Mouse (Mus musculus) layer of hippocampus, adult 8-10 months (tissue): ENCODE measurements around the gene Tspyl4. TPM values are rescaled to one million over a fixed set of nuclear protein-coding genes. Genes with fewer than 3 reads are reported as not detected.
"Not testable (repeated sequence)": the region's sequence is repeated elsewhere in the genome, so short reads cannot be mapped to it uniquely, and the experiment has no call there.

Experiments
- DNase-seq, 2 experiments: peaks; one replicate each; pipeline ENCODE4 v3.0.0; 2022; ENCODE audit warnings: low spot score in 2 of 2
- total RNA-seq, 4 experiments: library from RNA; stranded (reverse); gene quantifications; 2 replicates each; pipeline ENCODE4 v1.2.4; 2022

Gene Tspyl4
- 100 to 1,000 TPM; 349 to 398 (median 369) TPM for total RNA-seq

DNA sequence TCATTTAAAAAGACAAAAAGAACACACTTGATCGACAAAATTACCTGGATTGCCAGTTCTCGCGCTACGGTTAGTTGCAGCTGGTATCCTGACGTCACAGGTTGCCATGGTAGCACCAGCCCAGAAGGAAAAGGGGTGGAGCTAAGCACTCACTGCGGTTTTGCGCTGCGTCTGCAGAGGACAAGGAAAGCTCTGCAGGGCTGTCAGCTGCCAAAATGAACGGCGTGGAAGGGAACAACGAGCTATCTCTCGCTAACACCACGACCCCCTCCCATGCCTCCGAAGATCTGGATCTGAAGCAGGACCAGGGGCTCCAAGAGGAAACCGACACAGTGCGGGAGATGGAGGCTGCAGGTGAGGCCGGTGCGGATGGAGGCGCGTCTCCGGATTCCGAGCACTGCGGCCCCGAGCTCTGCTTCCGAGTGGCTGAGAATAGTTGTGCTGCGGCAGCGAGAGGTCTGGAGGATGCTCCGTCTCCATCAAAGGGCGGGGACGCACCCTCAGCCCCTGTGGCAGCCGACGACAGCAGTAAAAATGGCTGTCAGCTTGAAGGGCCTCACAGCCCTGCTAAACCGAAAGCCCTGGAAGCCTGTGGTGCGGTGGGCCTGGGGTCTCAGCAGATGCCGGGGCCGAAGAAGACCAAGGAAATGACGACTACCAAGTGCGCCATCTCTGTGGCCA is at the start of gene Tspyl4:
Gene Tspyl4, plus strand, starts transcription at position 144 of the 681 bp plus-strand sequence.
- peak; percentile 93 to 94 for DNase-seq

DNA sequence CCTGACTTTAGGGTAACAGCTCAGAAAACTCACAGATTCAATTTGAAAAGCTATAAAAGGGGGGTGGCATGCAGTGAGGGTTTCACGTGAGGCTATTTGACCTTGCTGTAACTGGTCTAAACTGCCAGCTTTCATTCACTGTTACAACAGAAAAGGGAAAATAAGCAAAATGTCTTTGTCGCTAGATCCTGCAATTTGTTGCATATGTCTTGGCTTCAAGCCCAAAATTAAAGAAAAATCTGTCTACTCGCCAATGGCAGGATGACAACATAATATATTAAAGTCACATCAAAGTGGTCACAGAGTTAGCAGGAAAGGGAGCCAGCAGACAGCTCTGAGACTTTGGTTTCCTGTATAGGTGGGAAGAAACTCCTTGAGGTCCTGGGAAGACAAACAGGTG is 49.5 kb upstream of the Tspyl4 start:
- no peak for DNase-seq

- no peak for DNase-seq
These were observed 47.6 kb upstream of the Tspyl4 start for GRCm38 (mm10) chr10:34249594-34249993.

GRCm38 (mm10) chr10:34252833-34253232 is 44.4 kb upstream of the Tspyl4 start:
- not testable (repeated sequence) for DNase-seq

- DNase-seq, result no peak
These were observed 32.1 kb upstream of the Tspyl4 start for GRCm38 (mm10) chr10:34265106-34265505.

- DNase-seq, result no peak
These were observed 29.8 kb upstream of the Tspyl4 start for GRCm38 (mm10) chr10:34267312-34268070.

DNA sequence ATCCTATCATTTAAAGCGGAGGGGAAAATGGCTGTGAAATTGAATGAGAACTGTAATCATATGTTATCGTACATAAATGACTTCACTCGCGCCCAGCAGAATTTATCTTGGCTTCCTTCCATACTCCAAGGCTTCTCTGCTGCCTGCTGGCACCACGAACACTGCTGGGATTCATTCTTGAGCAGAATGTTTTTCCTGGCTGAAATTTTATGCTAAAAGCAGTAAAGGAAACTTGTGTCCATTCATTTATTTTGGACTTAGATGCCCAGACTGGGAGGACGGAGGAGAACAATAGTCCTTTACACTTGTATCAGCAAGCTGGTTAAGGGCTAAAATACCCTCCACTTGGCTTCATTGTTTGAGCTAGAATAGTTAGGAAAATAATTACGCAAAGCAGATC is 25.6 kb upstream of the Tspyl4 start:
- DNase-seq, result peak in 1 of 2 experiments; percentile 24

- DNase-seq, result peak in 1 of 2 experiments; percentile 63
These were observed 16.6 kb upstream of the Tspyl4 start for GRCm38 (mm10) chr10:34280591-34281175.

GRCm38 (mm10) chr10:34281211-34281961 is 15.9 kb upstream of the Tspyl4 start:
- no peak for DNase-seq

DNA sequence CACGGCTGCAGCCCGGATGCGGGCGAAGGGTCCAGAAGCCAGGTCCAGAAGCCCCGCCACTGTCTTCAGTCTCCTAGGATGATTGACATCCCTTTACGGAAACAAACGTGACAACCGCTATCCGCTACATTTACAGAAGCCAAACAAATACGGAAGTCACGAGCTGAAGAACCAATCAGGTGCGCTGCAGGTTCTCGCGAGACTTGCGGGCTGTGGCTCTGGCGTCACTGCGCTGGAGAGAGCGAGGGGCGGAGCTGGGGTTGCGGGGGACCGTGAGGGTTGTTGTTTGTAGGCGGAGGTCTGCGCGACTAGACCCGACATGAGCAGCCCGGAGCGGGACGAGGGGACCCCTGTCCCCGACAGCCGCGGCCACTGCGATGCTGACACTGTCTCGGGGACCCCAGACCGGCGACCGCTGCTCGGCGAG is 15.3 kb upstream of the Tspyl4 start, which contains the start of gene Tspyl1:
Gene Tspyl1, plus strand, starts transcription at position 229 of the 427 bp plus-strand sequence.
- DNase-seq, result peak; percentile 97 to 98

DNA sequence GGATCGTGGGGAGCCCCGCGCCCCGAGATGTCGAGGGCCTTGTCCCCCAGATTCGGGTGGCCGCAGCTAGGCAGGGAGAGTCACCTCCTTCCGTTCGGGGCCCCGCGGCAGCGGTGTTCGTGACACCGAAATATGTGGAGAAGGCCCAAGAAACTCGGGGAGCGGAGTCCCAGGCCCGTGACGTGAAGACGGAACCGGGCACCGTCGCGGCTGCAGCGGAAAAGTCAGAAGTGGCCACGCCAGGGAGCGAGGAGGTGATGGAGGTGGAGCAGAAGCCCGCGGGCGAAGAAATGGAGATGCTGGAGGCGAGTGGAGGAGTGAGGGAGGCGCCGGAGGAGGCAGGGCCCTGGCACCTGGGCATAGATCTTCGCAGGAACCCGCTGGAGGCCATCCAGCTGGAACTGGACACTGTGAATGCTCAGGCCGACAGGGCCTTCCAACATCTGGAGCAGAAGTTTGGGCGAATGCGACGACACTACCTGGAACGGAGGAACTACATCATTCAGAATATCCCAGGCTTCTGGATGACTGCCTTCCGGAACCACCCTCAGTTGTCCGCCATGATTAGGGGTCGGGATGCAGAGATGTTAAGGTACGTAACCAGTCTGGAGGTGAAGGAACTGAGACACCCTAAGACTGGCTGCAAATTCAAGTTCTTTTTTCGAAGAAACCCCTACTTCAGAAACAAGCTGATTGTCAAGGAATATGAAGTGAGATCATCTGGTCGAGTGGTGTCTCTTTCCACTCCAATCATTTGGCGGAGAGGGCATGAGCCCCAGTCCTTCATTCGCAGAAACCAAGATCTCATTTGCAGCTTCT is 14.6 kb upstream of the Tspyl4 start:
- peak in 1 of 2 experiments; percentile 46 for DNase-seq

- no peak for DNase-seq
These were observed 337 bp upstream of the Tspyl4 start for GRCm38 (mm10) chr10:34296911-34297298.

GRCm38 (mm10) chr10:34297980-34298753 is 925 bp downstream of the Tspyl4 start:
- peak in 1 of 2 experiments; percentile 35 for DNase-seq

DNA sequence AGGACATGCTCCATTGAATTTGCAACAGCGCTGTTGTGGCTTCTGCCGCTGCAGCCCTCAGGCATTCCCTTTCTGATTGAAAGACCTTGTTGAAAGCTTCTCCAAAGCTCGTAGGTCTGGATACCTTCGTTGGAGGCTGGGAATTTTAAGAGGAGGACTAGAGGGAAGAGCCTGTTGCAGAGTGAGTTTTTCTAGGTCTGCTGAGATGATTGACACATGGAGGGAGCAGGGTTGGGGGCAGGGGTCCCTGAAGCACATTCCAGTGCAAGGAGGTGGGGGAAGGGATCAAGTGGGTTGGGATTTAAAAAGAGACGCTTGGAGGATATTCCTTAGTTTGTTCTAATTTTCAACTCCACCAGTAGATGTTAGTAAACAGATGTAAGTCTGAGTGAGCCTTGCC is 3.1 kb downstream of the Tspyl4 start:
- DNase-seq, result no peak

- no peak for DNase-seq
These were observed 9.8 kb downstream of the Tspyl4 start for GRCm38 (mm10) chr10:34307070-34307469.

- DNase-seq, result no peak
These were observed 12.9 kb downstream of the Tspyl4 start for GRCm38 (mm10) chr10:34309915-34310685.

- no peak for DNase-seq
These were observed 15.3 kb downstream of the Tspyl4 start for GRCm38 (mm10) chr10:34312536-34312935.

- DNase-seq, result peak; percentile 73 to 88
These were observed 19.5 kb downstream of the Tspyl4 start for GRCm38 (mm10) chr10:34316571-34317216.
